Mouse (Mus musculus): ENCODE measurements around the gene Ddx39. TPM values are rescaled to one million over a fixed set of nuclear protein-coding genes. Genes with fewer than 3 reads are reported as not detected.

Gene Ddx39
- polyA plus RNA-seq, 1 experiment from 2014 or later, result 116 TPM

DNA sequence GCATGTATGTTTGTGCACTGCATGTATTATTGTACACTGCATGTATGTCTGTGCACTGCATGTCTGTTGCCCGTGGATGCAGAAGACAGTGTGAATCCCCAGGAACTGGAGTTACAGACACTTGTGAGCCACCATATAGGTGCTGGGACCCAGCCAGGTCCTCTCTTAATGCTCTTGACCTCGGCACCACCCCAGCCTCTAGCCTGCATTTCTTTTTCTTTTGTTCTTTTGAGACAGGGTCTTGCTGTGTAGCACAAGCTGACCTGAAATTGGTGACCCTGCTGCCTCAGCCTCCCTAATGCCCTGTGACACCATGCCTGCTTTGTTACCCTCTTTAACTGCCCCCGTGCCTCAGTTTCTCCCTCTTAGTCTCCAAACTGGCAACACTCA, 25.6 kb downstream of the Ddx39 start:
- peak overlapping the region; percentile 81 for H3K4me2 ChIP-seq (ENCODE audit: low read length)
- H3K9me3 ChIP-seq (ENCODE audit: control insufficient read depth, low read length), result no peaks in the 10 kb centered on the region
- peaks cover 11% of the 10 kb centered on the region for H3K4me1 ChIP-seq (replicated peaks; ENCODE audit: control insufficient read depth, insufficient read depth, low read length)
- H3K9ac ChIP-seq (replicated peaks; ENCODE audit: low read depth, low read length), result peak overlapping the region; percentile 54
- ATAC-seq, result no peak
- no peak overlapping the region for H3K27ac ChIP-seq (ENCODE audit: low read length)
- H3K36me3 ChIP-seq (ENCODE audit: control insufficient read depth, insufficient read depth), result no peaks in the 10 kb centered on the region
- H3K27me3 ChIP-seq (replicated peaks; ENCODE audit: control insufficient read depth, insufficient read depth, low read length), result peaks cover 25% of the 10 kb centered on the region
- H3K4me3 ChIP-seq (replicated peaks; ENCODE audit: low read length), result peak overlapping the region; percentile 47
- 14% methylated on average over 3 of the region's 3 CpGs for WGBS

DNA sequence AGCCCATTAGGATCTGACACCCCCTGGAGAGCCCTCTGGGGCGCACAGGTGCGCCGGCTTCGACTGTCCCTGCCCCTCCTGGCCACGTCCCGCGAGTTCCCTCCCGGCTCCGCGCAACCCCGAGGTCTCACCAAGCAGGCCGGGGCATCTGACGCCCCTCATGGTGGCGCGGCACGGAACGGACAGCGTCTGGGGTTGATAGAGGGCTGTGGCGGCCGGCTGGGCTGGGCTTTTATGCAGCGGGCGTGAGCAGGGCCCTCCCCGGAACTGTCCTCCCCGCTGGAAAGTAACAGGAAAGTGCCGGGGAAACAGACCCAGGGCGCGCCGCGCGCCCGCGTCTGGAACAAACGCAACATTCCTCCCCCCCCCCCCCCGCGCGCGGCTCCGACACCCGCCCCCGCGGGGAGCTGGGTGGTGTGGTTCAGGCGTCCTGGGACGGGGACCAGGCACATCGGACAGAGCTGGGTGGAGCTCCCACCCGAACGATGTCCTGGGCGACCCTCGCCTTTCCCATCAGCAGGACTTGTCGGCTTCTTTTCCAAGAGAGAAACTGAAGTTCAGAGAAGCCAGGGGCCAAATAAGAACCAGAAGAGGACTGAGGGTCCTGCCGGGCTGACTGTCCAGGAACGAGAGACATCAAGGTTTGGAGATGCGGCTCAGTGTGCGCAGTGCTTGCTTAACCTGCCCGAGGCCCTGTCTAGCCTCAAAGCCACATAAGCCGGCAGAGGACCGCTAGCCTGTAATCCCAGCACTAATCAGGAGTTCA, 26.2 kb downstream of the Ddx39 start, which contains the start of gene Adgre5:
TSS of gene Adgre5 (minus strand) at position 351 of the 766 bp plus-strand sequence.
- H3K4me1 ChIP-seq (replicated peaks; ENCODE audit: control insufficient read depth, insufficient read depth, low read length), result peaks cover 11% of the 10 kb centered on the region
- H3K4me3 ChIP-seq (replicated peaks; ENCODE audit: low read length), result peak within 1 kb of the TSS; percentile 47
- peak within 1 kb of the TSS; percentile 54 for H3K9ac ChIP-seq (replicated peaks; ENCODE audit: low read depth, low read length)
- no peaks in the 10 kb centered on the region for H3K9me3 ChIP-seq (ENCODE audit: control insufficient read depth, low read length)
- peaks cover 25% of the 10 kb centered on the region for H3K27me3 ChIP-seq (replicated peaks; ENCODE audit: control insufficient read depth, insufficient read depth, low read length)
- no peaks in the 10 kb centered on the region for H3K36me3 ChIP-seq (ENCODE audit: control insufficient read depth, insufficient read depth)
- ATAC-seq, result 0 out of 2 replicates have a peak, but pooled peaks have one; percentile 31
- WGBS, result under 1% methylated on average over 47 of the region's 56 CpGs
- H3K27ac ChIP-seq (ENCODE audit: low read length), result no peak within 1 kb of the TSS
- H3K4me2 ChIP-seq (ENCODE audit: low read length), result peak within 1 kb of the TSS; percentile 81

DNA sequence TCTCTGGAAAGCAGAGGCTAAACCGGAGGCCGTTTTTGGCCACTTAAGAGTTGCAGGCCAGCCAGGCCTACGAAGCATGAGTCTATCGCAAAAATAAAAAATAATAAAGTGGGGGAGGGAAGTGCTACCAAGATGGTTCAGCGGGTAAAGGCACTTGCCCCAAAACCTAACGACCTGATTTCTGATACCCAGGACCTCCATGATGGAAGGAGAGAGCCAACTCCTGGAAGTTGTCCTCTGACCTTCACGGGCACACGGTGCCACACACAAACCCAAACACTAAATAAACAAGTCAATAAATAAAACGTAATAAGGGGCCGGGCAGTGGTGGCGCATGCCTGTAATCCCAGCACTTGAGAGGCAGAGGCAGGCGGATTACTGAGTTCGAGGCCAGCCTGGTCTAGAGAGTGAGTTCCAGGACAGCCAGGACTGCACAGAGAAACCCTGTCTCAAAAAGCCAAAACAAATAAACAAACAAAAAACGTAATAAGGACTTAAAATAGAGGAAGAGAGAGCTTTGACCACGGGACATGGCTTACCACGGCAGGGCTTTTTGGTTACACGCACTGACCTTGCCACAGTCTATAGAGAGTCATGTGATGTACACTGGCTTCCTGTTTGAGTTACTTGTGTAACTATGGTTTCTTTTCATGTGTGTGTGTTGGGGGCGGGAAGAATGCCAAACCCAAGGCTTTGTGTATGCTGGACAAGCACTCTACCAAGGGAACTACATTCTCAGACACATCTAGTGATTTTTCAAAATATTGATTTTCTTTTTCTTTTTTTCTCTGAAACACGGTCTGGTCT, 27.1 kb downstream of the Ddx39 start:
- Histone ChIP-seq H3K27me3 (replicated peaks; ENCODE audit: control insufficient read depth, insufficient read depth, low read length) (peaks cover 25% of the 10 kb centered on the region), H3K9ac (replicated peaks; ENCODE audit: low read depth, low read length) (no peak overlapping the region), H3K27ac (ENCODE audit: low read length) (no peak overlapping the region), H3K36me3 (ENCODE audit: control insufficient read depth, insufficient read depth) (no peaks in the 10 kb centered on the region), H3K4me3 (replicated peaks; ENCODE audit: low read length) (no peak overlapping the region; the same call in 1 of the 2 replicates), H3K9me3 (ENCODE audit: control insufficient read depth, low read length) (no peaks in the 10 kb centered on the region), H3K4me1 (replicated peaks; ENCODE audit: control insufficient read depth, insufficient read depth, low read length) (peaks cover 11% of the 10 kb centered on the region), H3K4me2 (ENCODE audit: low read length) (peak overlapping the region; percentile 81; the same call in 1 of the 2 replicates)
- no peak for ATAC-seq
- 74% methylated on average over 19 of the region's 19 CpGs for WGBS

DNA sequence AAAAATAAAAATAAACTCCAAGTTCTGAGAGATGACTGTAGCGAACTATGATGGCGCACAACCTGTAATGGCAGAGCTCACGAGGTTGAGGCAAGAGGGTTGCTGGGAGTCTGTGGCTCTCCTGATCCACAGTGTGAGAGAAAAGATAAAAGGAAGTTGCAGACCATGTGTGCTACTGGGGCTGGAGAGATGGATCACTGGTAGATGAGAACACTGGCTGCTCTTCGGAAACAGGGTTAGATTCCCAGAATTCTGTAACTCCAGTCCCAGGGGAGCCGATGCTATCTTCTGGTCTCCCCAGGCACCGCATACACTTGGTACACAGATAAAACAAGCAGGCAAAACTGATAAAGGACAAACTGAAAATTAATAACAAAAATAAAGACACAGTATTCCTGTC, 28.0 kb downstream of the Ddx39 start:
- H3K9ac ChIP-seq (replicated peaks; ENCODE audit: low read depth, low read length), result no peak overlapping the region
- H3K27ac ChIP-seq (ENCODE audit: low read length), result no peak overlapping the region
- H3K36me3 ChIP-seq (ENCODE audit: control insufficient read depth, insufficient read depth), result no peaks in the 10 kb centered on the region
- WGBS, result 93% methylated on average over 6 of the region's 6 CpGs
- ATAC-seq, result no peak
- no peaks in the 10 kb centered on the region for H3K9me3 ChIP-seq (ENCODE audit: control insufficient read depth, low read length)
- no peak overlapping the region for H3K4me2 ChIP-seq (ENCODE audit: low read length)
- no peak overlapping the region for H3K4me3 ChIP-seq (replicated peaks; ENCODE audit: low read length)
- peaks cover 25% of the 10 kb centered on the region for H3K27me3 ChIP-seq (replicated peaks; ENCODE audit: control insufficient read depth, insufficient read depth, low read length)
- H3K4me1 ChIP-seq (replicated peaks; ENCODE audit: control insufficient read depth, insufficient read depth, low read length), result peaks cover 17% of the 10 kb centered on the region

DNA sequence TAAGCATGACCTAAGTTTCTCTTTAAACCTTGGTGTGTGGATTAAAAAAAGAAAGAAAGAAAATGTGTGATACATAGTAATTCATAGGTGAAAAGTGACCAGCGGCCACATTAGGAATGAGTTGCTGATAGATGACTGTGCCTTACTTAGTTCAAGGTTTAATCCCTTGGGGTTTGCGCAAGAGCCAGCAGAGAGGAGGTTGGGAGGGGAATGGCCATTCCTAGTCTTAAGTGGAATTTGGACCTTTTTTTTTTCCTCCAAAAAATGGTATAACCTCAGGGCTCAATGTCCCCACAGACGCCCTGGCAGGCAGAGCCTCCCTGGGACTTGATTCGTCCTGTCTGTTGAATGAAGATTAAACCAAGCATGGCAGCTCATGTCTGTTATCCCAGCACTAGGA, 29.1 kb downstream of the Ddx39 start:
- WGBS, result 77% methylated on average over 4 of the region's 4 CpGs
- no peaks in the 10 kb centered on the region for H3K36me3 ChIP-seq (ENCODE audit: control insufficient read depth, insufficient read depth)
- H3K4me2 ChIP-seq (ENCODE audit: low read length), result no peak overlapping the region
- H3K27me3 ChIP-seq (replicated peaks; ENCODE audit: control insufficient read depth, insufficient read depth, low read length), result peaks cover 27% of the 10 kb centered on the region
- H3K4me1 ChIP-seq (replicated peaks; ENCODE audit: control insufficient read depth, insufficient read depth, low read length), result peaks cover 20% of the 10 kb centered on the region
- H3K9ac ChIP-seq (replicated peaks; ENCODE audit: low read depth, low read length), result no peak overlapping the region
- no peak overlapping the region for H3K27ac ChIP-seq (ENCODE audit: low read length)
- no peak overlapping the region for H3K4me3 ChIP-seq (replicated peaks; ENCODE audit: low read length)
- ATAC-seq, result no peak
- H3K9me3 ChIP-seq (ENCODE audit: control insufficient read depth, low read length), result no peaks in the 10 kb centered on the region

DNA sequence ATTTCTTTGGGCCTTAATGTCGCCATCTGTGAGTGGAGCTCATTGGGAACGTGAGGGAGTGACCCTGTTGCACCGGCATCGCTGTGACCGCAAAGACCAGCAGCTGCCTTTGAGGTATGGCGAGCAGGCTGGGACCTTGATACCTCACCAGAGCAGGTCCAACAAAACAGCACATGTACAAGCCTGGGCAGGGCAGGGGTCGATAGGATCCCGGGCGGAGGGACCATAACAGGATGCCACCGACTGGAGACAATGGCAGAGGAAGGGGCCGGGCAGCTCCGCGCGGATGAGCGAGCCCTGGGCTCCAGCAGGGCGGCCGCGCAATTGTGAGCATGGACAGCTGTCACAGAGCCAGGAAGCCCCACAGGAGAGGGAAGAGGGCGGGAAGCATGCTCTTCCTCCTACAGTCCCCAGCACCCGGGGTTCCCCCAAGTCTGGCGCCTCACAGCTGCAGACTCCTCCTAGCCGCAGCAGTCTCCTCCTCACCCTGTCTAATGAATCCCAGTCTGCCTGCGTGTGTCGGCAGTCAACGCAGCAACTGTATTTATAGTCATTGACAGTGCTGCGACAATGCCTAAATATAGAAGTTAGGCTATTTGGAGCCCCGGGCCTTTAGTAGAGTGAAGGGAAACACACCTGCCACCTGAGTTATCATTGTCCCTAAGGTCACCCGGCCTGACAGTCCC, 32.8 kb downstream of the Ddx39 start:
- H3K36me3 ChIP-seq (ENCODE audit: control insufficient read depth, insufficient read depth), result no peaks in the 10 kb centered on the region
- under 1% methylated on average over 28 of the region's 28 CpGs for WGBS
- peaks cover 8% of the 10 kb centered on the region; the same call in 1 of the 2 replicates for H3K4me1 ChIP-seq (replicated peaks; ENCODE audit: control insufficient read depth, insufficient read depth, low read length)
- peak overlapping the region; percentile 47 for H3K9ac ChIP-seq (replicated peaks; ENCODE audit: low read depth, low read length)
- H3K27me3 ChIP-seq (replicated peaks; ENCODE audit: control insufficient read depth, insufficient read depth, low read length), result 0 out of 2 replicates have a peak, but pooled peaks cover 3% of the 10 kb centered on the region
- peak overlapping the region; percentile 50 for H3K4me2 ChIP-seq (ENCODE audit: low read length)
- peak overlapping the region; percentile 32 for H3K4me3 ChIP-seq (replicated peaks; ENCODE audit: low read length)
- H3K9me3 ChIP-seq (ENCODE audit: control insufficient read depth, low read length), result no peaks in the 10 kb centered on the region
- ATAC-seq, result peak; percentile 85
- H3K27ac ChIP-seq (ENCODE audit: low read length), result no peak overlapping the region

DNA sequence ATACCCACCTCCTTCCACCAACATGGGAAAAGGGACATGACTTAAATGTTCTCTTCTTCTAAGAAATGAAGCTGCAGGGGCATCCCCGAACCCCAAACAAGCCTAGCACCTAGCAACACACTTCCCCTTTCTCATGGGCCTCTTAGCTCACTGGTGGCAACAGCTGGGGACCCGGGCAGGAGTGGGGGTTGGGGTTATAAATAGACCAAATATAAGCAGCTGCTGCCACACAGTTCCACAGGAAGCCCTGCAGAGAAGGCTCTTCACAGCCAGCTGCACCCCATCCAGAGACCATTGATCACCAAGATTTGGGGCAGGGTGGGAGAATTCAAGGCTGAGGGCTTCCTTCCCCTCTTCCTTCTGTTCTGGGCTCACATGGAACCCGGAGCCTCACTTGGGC, 33.7 kb downstream of the Ddx39 start:
- Histone ChIP-seq H3K36me3 (ENCODE audit: control insufficient read depth, insufficient read depth) (no peaks in the 10 kb centered on the region), H3K4me1 (replicated peaks; ENCODE audit: control insufficient read depth, insufficient read depth, low read length) (peaks cover 8% of the 10 kb centered on the region; the same call in 1 of the 2 replicates), H3K9ac (replicated peaks; ENCODE audit: low read depth, low read length) (no peak overlapping the region), H3K4me2 (ENCODE audit: low read length) (no peak overlapping the region), H3K4me3 (replicated peaks; ENCODE audit: low read length) (no peak overlapping the region), H3K27ac (ENCODE audit: low read length) (no peak overlapping the region), H3K9me3 (ENCODE audit: control insufficient read depth, low read length) (no peaks in the 10 kb centered on the region), H3K27me3 (replicated peaks; ENCODE audit: control insufficient read depth, insufficient read depth, low read length) (0 out of 2 replicates have a peak, but pooled peaks cover 3% of the 10 kb centered on the region)
- ATAC-seq, result no peak; the same call in 1 of the 2 replicates
- 55% methylated on average over 3 of the region's 3 CpGs for WGBS

DNA sequence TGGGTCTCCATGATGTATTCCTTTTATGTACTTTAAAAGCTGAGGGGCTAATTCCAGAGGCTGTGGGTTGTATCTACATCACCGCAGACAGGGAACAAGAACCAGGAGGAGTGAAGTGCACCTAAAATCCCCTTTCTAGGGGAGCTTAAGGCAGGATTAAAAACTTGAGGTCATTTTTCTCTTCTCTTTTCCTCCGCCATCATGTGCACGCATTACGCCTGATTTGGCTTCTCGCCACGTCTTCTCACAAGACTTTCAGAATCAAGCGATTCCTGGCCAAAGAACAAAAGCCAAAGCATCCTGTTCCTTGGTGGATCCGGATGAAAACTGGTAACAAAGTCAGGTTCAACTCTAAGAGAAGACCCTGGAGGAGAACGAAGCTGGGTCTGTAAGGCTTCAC, 34.3 kb downstream of the Ddx39 start:
- H3K27me3 ChIP-seq (replicated peaks; ENCODE audit: control insufficient read depth, insufficient read depth, low read length), result 0 out of 2 replicates have a peak, but pooled peaks cover 3% of the 10 kb centered on the region
- peaks cover 8% of the 10 kb centered on the region; the same call in 1 of the 2 replicates for H3K4me1 ChIP-seq (replicated peaks; ENCODE audit: control insufficient read depth, insufficient read depth, low read length)
- no peaks in the 10 kb centered on the region for H3K9me3 ChIP-seq (ENCODE audit: control insufficient read depth, low read length)
- no peak overlapping the region for H3K9ac ChIP-seq (replicated peaks; ENCODE audit: low read depth, low read length)
- H3K36me3 ChIP-seq (ENCODE audit: control insufficient read depth, insufficient read depth), result no peaks in the 10 kb centered on the region
- 75% methylated on average over 9 of the region's 9 CpGs for WGBS
- no peak for ATAC-seq
- no peak overlapping the region for H3K4me2 ChIP-seq (ENCODE audit: low read length)
- H3K4me3 ChIP-seq (replicated peaks; ENCODE audit: low read length), result no peak overlapping the region
- H3K27ac ChIP-seq (ENCODE audit: low read length), result no peak overlapping the region

DNA sequence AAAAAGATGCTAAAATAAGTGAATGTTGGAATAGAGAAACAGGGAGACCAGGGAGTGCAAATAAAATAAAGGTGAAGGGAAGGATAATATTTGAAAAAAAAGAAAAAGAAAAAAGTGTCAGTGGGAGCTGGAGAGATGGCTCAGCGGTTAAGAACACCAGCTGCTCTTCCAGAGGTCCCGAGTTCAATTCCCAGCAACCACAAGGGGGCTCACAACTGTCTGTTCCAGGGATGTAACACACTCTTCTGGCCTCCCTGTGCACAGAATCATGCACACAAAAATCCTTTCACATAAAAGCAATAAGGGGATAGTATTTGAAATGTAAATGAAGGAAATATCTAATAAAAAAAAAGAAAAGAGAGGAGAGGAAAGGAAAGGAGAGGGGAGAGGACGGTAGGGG, 39.2 kb downstream of the Ddx39 start:
- Histone ChIP-seq H3K27ac (ENCODE audit: low read length) (no peak overlapping the region), H3K9ac (replicated peaks; ENCODE audit: low read depth, low read length) (no peak overlapping the region), H3K27me3 (replicated peaks; ENCODE audit: control insufficient read depth, insufficient read depth, low read length) (no peaks in the 10 kb centered on the region), H3K4me3 (replicated peaks; ENCODE audit: low read length) (no peak overlapping the region), H3K4me1 (replicated peaks; ENCODE audit: control insufficient read depth, insufficient read depth, low read length) (no peaks in the 10 kb centered on the region), H3K36me3 (ENCODE audit: control insufficient read depth, insufficient read depth) (no peaks in the 10 kb centered on the region), H3K4me2 (ENCODE audit: low read length) (no peak overlapping the region), H3K9me3 (ENCODE audit: control insufficient read depth, low read length) (peaks cover 5% of the 10 kb centered on the region; the same call in 1 of the 2 replicates)
- 53% methylated on average over 2 of the region's 3 CpGs for WGBS
- ATAC-seq, result no peak

Measured in forebrain, embryonic 16.5 days (tissue).